16 mouse cellular contexts compared by ENCODE assay signal in genomic region chr9:124080471-124080870, GRCm38 (mm10). TPM values are rescaled to one million over a fixed set of nuclear protein-coding genes. Genes with fewer than 3 reads are reported as not detected.
DNase-seq lines count a peak whose midpoint lies in the region; TF ChIP-seq lines count a peak whose summit lies in the region.
"Not testable (repeated sequence)": the region's sequence is repeated elsewhere in the genome, so short reads cannot be mapped to it uniquely, and the experiment has no call there.
"Had no signal": no experiment of that assay in that cellular context is flagged by ENCODE, and none has a peak within 500 bp of the region (broad histone marks: within the 10 kb centered on the region; RNA-seq: fewer than 3 reads in every experiment).

No protein-coding gene starts in this region.

- H3K27ac ChIP-seq in MEL (ENCODE audit: control insufficient read depth, low read depth, low read length): peak overlapping the region; percentile 72
- peak overlapping the region; percentile 69; the same call in 1 of the 2 replicates for H3K27ac ChIP-seq in thymus, adult 2 months (ENCODE audit: control insufficient read depth, insufficient read depth, low read length)

- TF ChIP-seq POLR2A in MEL (IDR thresholded peaks at IDR 0.05; ENCODE audit: control insufficient read depth in 1 of 2, insufficient read depth in 1 of 2, low read depth in 1 of 2, low read length in 2 of 2, poor library complexity in 1 of 2); thymus, adult 2 months (IDR thresholded peaks at IDR 0.05; ENCODE audit: control insufficient read depth, extremely low read depth, insufficient read depth, low read length, poor library complexity): not testable (repeated sequence)

- H3K4me3 ChIP-seq in MEL (ENCODE audit: control insufficient read depth in 1 of 2, insufficient read depth in 1 of 2, low read depth in 2 of 2, low read length in 2 of 2): peak overlapping the region; percentile 61 to 74
- H3K4me3 ChIP-seq in thymus, adult 2 months (ENCODE audit: control insufficient read depth, insufficient read depth, low read length): peak overlapping the region; percentile 28

- not testable (repeated sequence) for H3K9me3 ChIP-seq in MEL (replicated peaks; ENCODE audit: insufficient read depth, low read length)

- TF ChIP-seq CTCF in MEL (IDR thresholded peaks at IDR 0.05 in 2 of 3, conservative IDR thresholded peaks at IDR 0.05 in 1 of 3; ENCODE audit: control insufficient read depth in 1 of 3, insufficient read depth in 1 of 3, low read depth in 2 of 3, low read length in 3 of 3, poor library complexity in 1 of 3, severe bottlenecking in 1 of 3); thymus, adult 2 months (IDR thresholded peaks at IDR 0.05; ENCODE audit: borderline replicate concordance, control insufficient read depth, extremely low read depth, insufficient read depth, low read length, poor library complexity): not testable (repeated sequence)

- DNase-seq in 416B (ENCODE audit: low read depth): peak; percentile 55
- peak; percentile 35 for DNase-seq in CD4-positive helper T cell, adult 2 months (ENCODE audit: low read depth, low spot score)
- DNase-seq in MEL (ENCODE audit: low read depth, low spot score): peak; percentile 57
- DNase-seq in heart, adult 11 months: peak; percentile 89
- DNase-seq in induced T-regulatory cell, adult 2 months (ENCODE audit: low read depth): peak; percentile 64
- not testable (repeated sequence) for DNase-seq in thymus, adult 2 months

- TF ChIP-seq EP300 in MEL (IDR thresholded peaks at IDR 0.05; ENCODE audit: low read depth in 1 of 2, low read length in 2 of 2): not testable (repeated sequence)

- not testable (repeated sequence) for TF ChIP-seq RAD21 in MEL (IDR thresholded peaks at IDR 0.05; ENCODE audit: low read depth, low read length)

- 76% methylated on average over 13 of the region's 13 CpGs for WGBS in thymus, adult 2 months

- not testable (repeated sequence) for H3K79me2 ChIP-seq in MEL (ENCODE audit: control insufficient read depth, insufficient read depth, low read length, poor library complexity)

- not testable (repeated sequence) for H3K4me1 ChIP-seq in MEL (ENCODE audit: control insufficient read depth in 1 of 2, insufficient read depth in 2 of 2, low read length in 2 of 2)
- peaks cover 11% of the 10 kb centered on the region for H3K4me1 ChIP-seq in thymus, adult 2 months (replicated peaks; ENCODE audit: control insufficient read depth, insufficient read depth, low read length)

- H3K9ac ChIP-seq in MEL (ENCODE audit: control insufficient read depth, low read depth, low read length, poor library complexity, severe bottlenecking): peak overlapping the region; percentile 59

- H3K36me3 ChIP-seq in MEL (ENCODE audit: control insufficient read depth in 1 of 2, insufficient read depth in 2 of 2, low read length in 2 of 2); thymus, adult 2 months (ENCODE audit: control insufficient read depth, insufficient read depth, low read length): not testable (repeated sequence)

- H3K27me3 ChIP-seq in MEL (ENCODE audit: control insufficient read depth in 1 of 2, insufficient read depth in 2 of 2, low read length in 2 of 2); thymus, adult 2 months (ENCODE audit: control insufficient read depth, insufficient read depth, low read length): not testable (repeated sequence)

TF ChIP-seq in MEL, 35 proteins besides CTCF, POLR2A, EP300 and RAD21:
- 0 out of 2 replicates have a peak, but pooled peaks have one; percentile 27 for TF ChIP-seq SIN3A (IDR thresholded peaks at IDR 0.05; ENCODE audit: low read length)
- TF ChIP-seq NELFE (IDR thresholded peaks at IDR 0.05; ENCODE audit: low read depth, low read length): 0 out of 2 replicates have a peak, but pooled peaks have one; percentile 32
TF ChIP-seq in MEL: peak in this region for 2; not testable (repeated sequence) for 33.

RNA-seq across cellular contexts. Expression of gene Ccr2, which starts 21.3 kb away (rescaled TPM):
- total RNA-seq in MEL (2012; rRNA removed): 6.2 and 10.8 TPM in 2 replicates
- polyA plus RNA-seq in MEL (2012; ENCODE audit: insufficient read depth in 1 of 2, insufficient read length in 2 of 2, low read depth in 1 of 2, low replicate concordance in 2 of 2, missing spikeins in 1 of 2): 1 to 10 TPM in 1 of 2 experiments, not detected in 1; 4.1 TPM
- polyA plus RNA-seq in thymus, adult 2 months (2012; rRNA removed): 1.9 and 2.7 TPM in 2 replicates
- total RNA-seq: CH12.LX, ES-E14 had no signal
- polyA plus RNA-seq: C2C12, G1E, Patski had no signal

RNA-seq across cellular contexts. Expression of gene Ccr5, which starts 40.9 kb away (rescaled TPM):
- 0.04 TPM in 1 of 2 replicates, not detected in the other for total RNA-seq in MEL (2012; rRNA removed)
- polyA plus RNA-seq in MEL (2012; ENCODE audit: insufficient read depth in 1 of 2, insufficient read length in 2 of 2, low read depth in 1 of 2, low replicate concordance in 2 of 2, missing spikeins in 1 of 2): under 1 TPM in 1 of 2 experiments, not detected in 1; 0.68 TPM
- polyA plus RNA-seq in thymus, adult 2 months (2012; rRNA removed): 0.88 and 3.2 TPM in 2 replicates
- total RNA-seq: ES-E14 had no signal
- polyA plus RNA-seq: C2C12, G1E, Patski had no signal

RNA-seq across cellular contexts. Expression of gene Ccr3, which starts 58.7 kb away (rescaled TPM):
- total RNA-seq in MEL (2012; rRNA removed): not detected in 2 replicates
- not detected for polyA plus RNA-seq in MEL (2012; ENCODE audit: insufficient read depth in 1 of 2, insufficient read length in 2 of 2, low read depth in 1 of 2, low replicate concordance in 2 of 2, missing spikeins in 1 of 2)
- polyA plus RNA-seq in thymus, adult 2 months (2012; rRNA removed): 0.52 and 0.90 TPM in 2 replicates
- total RNA-seq: adrenal gland, adult 18-20 months; adrenal gland, adult 2 months; adrenal gland, adult 8-10 months; adrenal gland, postnatal 25 days; ES-E14 had no signal
- polyA plus RNA-seq: adrenal gland, adult 2 months; C2C12; cerebellum, adult 2 months; G1E; Patski had no signal
